Mouse (Mus musculus) right cerebral cortex, postnatal 4 days (tissue): ENCODE results near the gene Eqtn.

Source experiments
- DNase-seq: peaks from one replicate; pipeline ENCODE4 v3.0.0-alpha.2; 2022

Eqtn gene

DNA sequence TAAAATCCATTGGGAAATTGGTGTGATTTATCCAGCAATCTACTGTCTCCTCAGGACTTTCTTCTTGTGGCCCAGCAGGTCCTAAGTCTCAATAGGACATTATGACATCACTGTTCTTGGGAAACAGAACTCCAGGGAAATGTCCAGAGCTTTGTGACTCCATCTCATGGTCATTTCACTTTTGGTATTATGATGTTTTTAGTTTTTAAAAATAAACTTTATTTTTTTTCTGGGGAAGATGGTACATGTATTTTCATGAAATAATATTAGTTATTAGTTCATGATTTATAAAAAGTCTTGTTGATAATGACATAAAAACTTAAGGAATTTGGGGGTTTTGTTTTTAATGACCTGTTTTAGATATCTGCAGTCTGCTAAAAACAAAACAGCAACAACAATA, at the start of gene Eqtn:
Gene Eqtn (minus strand): TSS at position 101 of the 400 bp plus-strand sequence.
- DNase-seq = no peak

DNA sequence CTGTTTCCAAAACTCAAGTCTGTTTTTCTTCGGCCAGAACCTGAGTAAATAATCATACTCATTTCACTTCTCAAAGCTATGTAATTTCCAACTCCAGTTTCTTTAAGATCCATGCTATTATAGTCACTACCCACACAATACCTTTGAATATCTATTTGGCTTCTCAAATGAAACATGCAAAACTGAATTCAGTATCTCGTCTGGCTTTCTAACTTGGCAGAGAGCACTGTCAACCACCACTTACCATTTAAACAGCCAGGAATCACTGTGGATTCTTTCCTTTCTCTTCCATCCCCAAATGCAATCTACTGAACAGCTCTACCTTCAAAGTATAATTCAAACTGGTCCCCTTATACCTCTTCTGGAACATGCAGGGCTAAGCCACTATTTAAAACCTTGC, 44.7 kb upstream of the Eqtn start:
- DNase-seq = no peak

DNA sequence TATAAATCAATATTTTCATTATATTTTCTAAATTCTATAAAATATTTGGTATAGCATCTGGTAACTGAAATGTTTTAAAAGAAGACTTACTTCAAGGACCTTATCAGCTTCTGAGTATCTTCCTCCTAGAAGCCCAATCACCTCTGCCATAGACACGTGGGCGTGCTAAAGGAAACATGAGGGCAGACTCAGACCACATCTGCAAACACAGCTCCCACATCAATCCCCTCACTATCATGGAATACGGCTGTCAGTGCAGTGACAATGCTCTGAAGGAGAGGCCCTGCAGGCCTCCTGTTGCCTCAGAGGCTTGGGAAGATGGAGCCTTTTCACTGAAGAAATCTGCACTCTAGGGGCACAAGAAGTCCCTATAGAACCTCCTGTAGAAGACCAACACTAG, 24.1 kb upstream of the Eqtn start:
- no peak for DNase-seq

DNA sequence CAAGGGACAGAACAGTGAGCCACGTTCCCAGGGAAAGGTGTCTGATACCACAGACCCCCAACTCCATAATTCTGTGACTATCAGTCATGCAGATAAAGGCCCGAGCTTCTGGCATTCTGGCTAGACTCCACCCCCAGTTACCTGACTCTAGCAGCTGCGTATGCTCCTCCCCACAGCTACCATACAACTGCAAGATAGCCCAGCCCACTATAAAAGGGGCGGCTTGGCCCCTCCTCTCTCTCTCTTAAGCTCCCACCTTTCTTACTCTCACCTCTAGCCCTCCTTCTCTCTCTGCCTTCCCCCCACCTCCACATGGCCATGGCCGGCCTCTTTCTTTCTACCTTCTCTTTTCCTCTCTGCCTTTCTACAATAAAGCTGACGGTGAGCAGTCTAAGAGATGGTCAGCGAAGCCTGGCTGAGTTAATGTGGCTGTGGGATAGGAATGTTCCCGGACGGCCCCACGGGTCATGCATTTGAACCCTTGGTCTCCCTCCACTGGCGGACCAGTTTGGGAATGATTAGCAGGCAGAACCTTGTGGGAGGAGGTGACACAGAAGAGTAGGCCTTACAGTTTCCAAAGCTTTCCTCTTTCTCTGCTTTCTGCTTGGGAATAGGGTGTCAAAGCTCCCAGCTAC, 12.7 kb upstream of the Eqtn start:
- no peak for DNase-seq

DNA sequence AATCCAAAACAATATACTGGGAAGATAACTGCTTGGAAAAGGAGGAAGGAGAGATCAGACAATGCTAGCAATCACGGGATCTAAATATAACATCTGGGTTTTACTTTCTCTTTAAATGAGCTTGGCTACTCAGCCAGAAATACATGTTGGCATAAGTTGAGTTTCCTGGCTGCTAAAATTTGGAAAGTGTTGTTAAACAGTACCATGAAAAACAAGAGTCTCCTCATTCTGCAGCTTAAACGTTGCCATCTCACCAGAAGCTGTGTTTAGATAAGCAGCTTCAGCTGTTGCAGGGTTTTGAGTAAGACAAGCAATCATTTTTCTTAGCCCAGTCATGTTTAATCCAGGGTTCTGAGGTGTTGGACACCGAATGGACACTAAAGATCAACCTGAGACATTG, 26.9 kb downstream of the Eqtn start:
- DNase-seq = no peak

DNA sequence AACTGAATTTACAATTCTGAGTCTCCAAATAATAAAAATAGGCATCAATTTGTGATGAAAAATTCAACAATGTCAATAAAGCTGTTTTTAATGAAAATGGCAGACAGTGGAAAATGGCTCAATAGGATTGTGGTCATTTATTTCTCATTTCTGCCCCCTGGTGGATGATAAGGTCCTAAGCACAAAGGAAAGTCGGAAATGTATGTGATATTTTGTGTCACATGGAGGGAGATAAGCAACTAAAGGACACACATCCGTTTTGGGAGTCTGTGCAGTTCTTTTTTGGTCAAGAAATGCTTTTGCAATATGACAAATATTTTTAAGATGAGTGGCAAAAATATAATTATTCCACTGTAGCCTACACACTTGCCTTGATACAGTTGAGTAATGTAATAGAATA, 27.9 kb downstream of the Eqtn start:
- no peak for DNase-seq
